Mouse (Mus musculus): ENCODE measurements at regions not wholly inside any gene's neighbourhood (a gene's known extent, or its start where the extent isn't known, plus 50 kb on each side); places are given as distances from the start of the nearest gene placed in this dataset.

DNA sequence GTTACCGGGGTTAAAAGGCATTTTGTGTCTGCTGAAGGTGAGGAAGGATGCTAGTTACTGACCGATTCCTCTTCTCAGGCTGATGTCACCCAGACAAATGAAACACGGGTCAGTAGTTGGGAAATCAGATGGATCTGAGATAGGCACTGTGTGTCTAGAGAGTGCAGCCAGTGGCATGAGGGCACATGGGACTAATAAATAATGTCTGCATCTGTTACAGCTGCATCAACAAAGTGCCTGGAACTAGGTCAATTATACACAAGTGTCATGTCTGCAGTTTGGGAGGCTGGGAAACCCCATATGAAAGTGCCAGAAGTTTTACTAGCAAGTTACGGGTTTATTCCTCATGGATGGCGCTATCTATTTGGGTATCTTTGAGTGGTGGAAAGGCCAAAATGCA is 68.8 kb downstream of the Cxcl12 start:
- WGBS (ENCODE audit: insufficient replicate concordance) = 74% methylated on average over 5 of the region's 5 CpGs
- H3K4me2 ChIP-seq = no peak overlapping the region
- no peak overlapping the region for H3K4me3 ChIP-seq (replicated peaks)
- DNase-seq (no peak), ATAC-seq (ENCODE audit: low read depth) (no peak)
- no peaks in the 10 kb centered on the region for H3K27me3 ChIP-seq
- H3K36me3 ChIP-seq = no peaks in the 10 kb centered on the region
- no peak overlapping the region for H3K27ac ChIP-seq
- H3K9ac ChIP-seq = no peak overlapping the region
- no peaks in the 10 kb centered on the region for H3K9me3 ChIP-seq (replicated peaks)
- no peaks in the 10 kb centered on the region; the same call in 1 of the 2 replicates for H3K4me1 ChIP-seq (replicated peaks)

GRCm38 (mm10) chr6:117241206-117241605 is 72.9 kb downstream of the Cxcl12 start:
- no peaks in the 10 kb centered on the region for H3K27me3 ChIP-seq
- H3K4me1 ChIP-seq (replicated peaks) = no peaks in the 10 kb centered on the region; the same call in 1 of the 2 replicates
- H3K4me2 ChIP-seq = no peak overlapping the region
- DNase-seq (no peak), ATAC-seq (ENCODE audit: low read depth) (no peak)
- 15% methylated on average over 3 of the region's 3 CpGs for WGBS (ENCODE audit: insufficient replicate concordance)
- H3K36me3 ChIP-seq = no peaks in the 10 kb centered on the region
- no peak overlapping the region for H3K9ac ChIP-seq
- no peak overlapping the region for H3K27ac ChIP-seq
- H3K9me3 ChIP-seq (replicated peaks) = no peaks in the 10 kb centered on the region
- H3K4me3 ChIP-seq (replicated peaks) = no peak overlapping the region

GRCm38 (mm10) chr6:117245398-117245797 is 77.1 kb downstream of the Cxcl12 start:
- no peaks in the 10 kb centered on the region for H3K9me3 ChIP-seq (replicated peaks)
- H3K9ac ChIP-seq = no peak overlapping the region
- no peak overlapping the region for H3K27ac ChIP-seq
- no peaks in the 10 kb centered on the region; the same call in 1 of the 2 replicates for H3K4me1 ChIP-seq (replicated peaks)
- WGBS (ENCODE audit: insufficient replicate concordance) = 67% methylated on average over 5 of the region's 5 CpGs
- ATAC-seq (ENCODE audit: low read depth) (no peak), DNase-seq (no peak)
- H3K4me2 ChIP-seq = no peak overlapping the region
- H3K27me3 ChIP-seq = no peaks in the 10 kb centered on the region
- no peaks in the 10 kb centered on the region for H3K36me3 ChIP-seq
- H3K4me3 ChIP-seq (replicated peaks) = no peak overlapping the region

DNA sequence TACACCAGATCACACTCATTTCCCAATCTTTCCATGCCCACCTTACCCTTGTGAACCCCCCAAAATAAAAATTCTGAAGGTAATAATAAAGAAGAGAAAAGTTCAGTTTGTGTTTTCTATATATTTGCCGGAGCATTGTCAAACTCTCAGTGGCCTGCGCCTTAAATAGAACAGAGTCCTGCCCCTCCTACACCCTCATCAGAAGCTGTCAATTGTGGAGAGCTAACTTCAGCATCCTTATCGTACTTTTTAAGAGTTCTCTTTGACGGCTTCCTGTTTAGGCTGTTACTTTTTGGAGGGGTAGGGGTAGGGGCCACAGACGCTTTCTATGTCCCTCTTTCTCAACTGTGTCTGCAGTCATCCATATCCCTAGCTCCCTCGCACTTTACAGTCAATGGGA is 77.5 kb downstream of the Cxcl12 start:
- no peak overlapping the region for H3K9ac ChIP-seq
- ATAC-seq (ENCODE audit: low read depth) = no peak
- DNase-seq = no peak
- WGBS (ENCODE audit: insufficient replicate concordance) = 27% methylated on average over 6 of the region's 6 CpGs
- H3K27me3 ChIP-seq = no peaks in the 10 kb centered on the region
- no peaks in the 10 kb centered on the region for H3K9me3 ChIP-seq (replicated peaks)
- H3K4me1 ChIP-seq (replicated peaks) = no peaks in the 10 kb centered on the region; the same call in 1 of the 2 replicates
- no peak overlapping the region for H3K4me2 ChIP-seq
- no peak overlapping the region for H3K4me3 ChIP-seq (replicated peaks)
- no peak overlapping the region for H3K27ac ChIP-seq
- no peaks in the 10 kb centered on the region for H3K36me3 ChIP-seq

GRCm38 (mm10) chr6:117249230-117249921 is 81.0 kb downstream of the Cxcl12 start:
- no peaks in the 10 kb centered on the region for H3K36me3 ChIP-seq
- no peak overlapping the region for H3K27ac ChIP-seq
- H3K4me2 ChIP-seq = no peak overlapping the region
- H3K9me3 ChIP-seq (replicated peaks) = no peaks in the 10 kb centered on the region
- H3K4me1 ChIP-seq (replicated peaks) = no peaks in the 10 kb centered on the region
- no peaks in the 10 kb centered on the region for H3K27me3 ChIP-seq
- H3K9ac ChIP-seq = no peak overlapping the region
- DNase-seq (no peak), ATAC-seq (ENCODE audit: low read depth) (no peak)
- no peak overlapping the region for H3K4me3 ChIP-seq (replicated peaks)
- 70% methylated on average over 18 of the region's 18 CpGs for WGBS (ENCODE audit: insufficient replicate concordance)

DNA sequence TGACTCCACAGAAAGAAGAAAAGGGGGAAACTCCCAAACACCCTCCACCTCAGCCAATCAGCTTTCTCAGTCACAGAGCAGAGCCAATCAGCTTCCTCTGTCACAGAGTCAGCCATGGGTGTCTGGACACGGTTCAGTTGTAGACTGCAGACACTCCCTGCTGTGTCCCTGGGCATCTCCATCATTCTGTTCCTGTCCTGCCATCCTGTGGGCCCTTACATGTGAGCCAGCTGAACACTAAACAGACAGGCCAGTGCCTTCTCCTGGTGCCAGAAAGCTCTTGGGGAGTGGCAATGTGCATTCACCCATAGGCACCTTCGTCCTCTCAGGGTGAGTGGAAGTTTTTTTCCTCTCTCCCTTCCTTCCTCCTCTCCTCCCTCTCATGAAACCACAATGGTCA is 81.7 kb downstream of the Cxcl12 start:
- no peak overlapping the region for H3K27ac ChIP-seq
- no peak overlapping the region for H3K4me3 ChIP-seq (replicated peaks)
- H3K9ac ChIP-seq = no peak overlapping the region
- no peaks in the 10 kb centered on the region for H3K4me1 ChIP-seq (replicated peaks)
- H3K36me3 ChIP-seq = no peaks in the 10 kb centered on the region
- 17% methylated on average over 2 of the region's 2 CpGs for WGBS (ENCODE audit: insufficient replicate concordance)
- H3K9me3 ChIP-seq (replicated peaks) = no peaks in the 10 kb centered on the region
- ATAC-seq (ENCODE audit: low read depth) (no peak), DNase-seq (no peak)
- no peak overlapping the region for H3K4me2 ChIP-seq
- no peaks in the 10 kb centered on the region for H3K27me3 ChIP-seq

- H3K27ac ChIP-seq = no peak overlapping the region
- no peak overlapping the region for H3K4me2 ChIP-seq
- DNase-seq (no peak), ATAC-seq (ENCODE audit: low read depth) (no peak)
- no peaks in the 10 kb centered on the region for H3K9me3 ChIP-seq (replicated peaks)
- H3K4me1 ChIP-seq (replicated peaks) = no peaks in the 10 kb centered on the region
- H3K9ac ChIP-seq = no peak overlapping the region
- no peaks in the 10 kb centered on the region for H3K27me3 ChIP-seq
- H3K4me3 ChIP-seq (replicated peaks) = no peak overlapping the region
- no peaks in the 10 kb centered on the region for H3K36me3 ChIP-seq
- WGBS (ENCODE audit: insufficient replicate concordance) = 58% methylated on average over 12 of the region's 12 CpGs
Measured at GRCm38 (mm10) chr6:117251383-117251925, 83.1 kb downstream of the Cxcl12 start.

- Histone ChIP-seq H3K4me3 (replicated peaks) (no peak overlapping the region), H3K36me3 (no peaks in the 10 kb centered on the region), H3K4me1 (replicated peaks) (no peaks in the 10 kb centered on the region), H3K9me3 (replicated peaks) (no peaks in the 10 kb centered on the region), H3K27ac (no peak overlapping the region), H3K9ac (no peak overlapping the region), H3K4me2 (no peak overlapping the region), H3K27me3 (no peaks in the 10 kb centered on the region)
- DNase-seq (no peak), ATAC-seq (ENCODE audit: low read depth) (no peak)
- WGBS (ENCODE audit: insufficient replicate concordance) = 48% methylated on average over 2 of the region's 2 CpGs
Measured at GRCm38 (mm10) chr6:117252361-117252760, 84.0 kb downstream of the Cxcl12 start.

- H3K27ac ChIP-seq = no peak overlapping the region
- H3K4me2 ChIP-seq = no peak overlapping the region
- ATAC-seq (ENCODE audit: low read depth) = no peak
- no peaks in the 10 kb centered on the region for H3K9me3 ChIP-seq (replicated peaks)
- H3K27me3 ChIP-seq = no peaks in the 10 kb centered on the region
- H3K9ac ChIP-seq = no peak overlapping the region
- DNase-seq = no peak
- no peaks in the 10 kb centered on the region for H3K4me1 ChIP-seq (replicated peaks)
- 58% methylated on average over 6 of the region's 6 CpGs for WGBS (ENCODE audit: insufficient replicate concordance)
- H3K36me3 ChIP-seq = no peaks in the 10 kb centered on the region
- no peak overlapping the region for H3K4me3 ChIP-seq (replicated peaks)
Measured at GRCm38 (mm10) chr6:117253036-117253435, 84.7 kb downstream of the Cxcl12 start.

GRCm38 (mm10) chr6:117253586-117254330 is 85.4 kb downstream of the Cxcl12 start:
- ATAC-seq (ENCODE audit: low read depth) = no peak
- Histone ChIP-seq H3K9ac (no peak overlapping the region), H3K36me3 (no peaks in the 10 kb centered on the region), H3K27me3 (no peaks in the 10 kb centered on the region), H3K4me3 (replicated peaks) (no peak overlapping the region), H3K27ac (no peak overlapping the region), H3K4me1 (replicated peaks) (no peaks in the 10 kb centered on the region), H3K4me2 (no peak overlapping the region), H3K9me3 (replicated peaks) (no peaks in the 10 kb centered on the region)
- WGBS (ENCODE audit: insufficient replicate concordance) = 47% methylated on average over 16 of the region's 16 CpGs
- no peak for DNase-seq

DNA sequence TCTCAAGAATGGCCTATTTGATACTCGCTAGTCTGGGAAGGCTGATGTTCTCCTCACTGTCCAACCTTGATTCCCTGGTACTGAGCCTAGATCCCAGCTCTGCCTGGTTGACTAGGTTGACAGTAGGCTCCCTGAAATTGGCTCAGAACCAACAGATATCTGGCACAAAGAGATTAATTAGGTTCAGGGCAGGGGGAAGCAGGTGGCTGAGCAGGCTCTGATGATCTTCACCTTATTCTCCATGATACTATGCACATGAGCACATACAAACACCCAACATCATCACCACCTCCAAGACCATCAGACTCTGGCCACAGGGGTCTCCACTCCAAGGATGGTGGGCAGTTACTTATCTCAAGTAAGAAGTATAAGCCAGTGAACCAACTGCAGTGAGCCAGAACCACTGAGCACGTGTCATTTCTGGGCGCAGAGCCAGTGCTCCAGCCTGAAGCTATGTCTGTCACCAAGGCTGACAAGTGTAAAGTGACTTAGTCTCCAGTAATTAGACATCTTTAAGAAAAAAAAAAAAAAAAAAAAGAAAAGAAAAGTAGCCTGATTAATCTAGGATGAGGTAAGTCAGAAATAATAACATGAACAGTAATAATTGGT is 86.4 kb downstream of the Cxcl12 start:
- Histone ChIP-seq H3K9ac (no peak overlapping the region), H3K9me3 (replicated peaks) (no peaks in the 10 kb centered on the region), H3K4me1 (replicated peaks) (no peaks in the 10 kb centered on the region), H3K36me3 (no peaks in the 10 kb centered on the region), H3K27ac (no peak overlapping the region), H3K4me3 (replicated peaks) (no peak overlapping the region), H3K4me2 (no peak overlapping the region), H3K27me3 (no peaks in the 10 kb centered on the region)
- ATAC-seq (ENCODE audit: low read depth) (no peak), DNase-seq (no peak)
- 58% methylated on average over 3 of the region's 3 CpGs for WGBS (ENCODE audit: insufficient replicate concordance)

Data from liver, embryonic 13.5 days (tissue).